Mouse (Mus musculus) heart, adult 2 months (tissue): ENCODE data around the gene Tbcc.

ENCODE experiments used
- CTCF ChIP-seq: fragments of 200-600 bp; IDR thresholded peaks from 2 replicates; pipeline ENCODE4 v1.8.1; 2022; ENCODE audit warnings: antibody characterized with exemption, mild to moderate bottlenecking, moderate library complexity
- EP300 ChIP-seq: fragments of 200-500 bp; IDR thresholded peaks from 2 replicates; pipeline ENCODE4 v1.6.1; 2011; ENCODE audit warnings: low read depth, low read length, control low read depth; ENCODE audit not compliant: insufficient read depth
- POLR2A ChIP-seq: fragments of 200-500 bp; IDR thresholded peaks from 2 replicates; pipeline ENCODE4 v1.6.1; 2011; ENCODE audit warnings: mild to moderate bottlenecking, low read depth, low read length, control low read depth; ENCODE audit not compliant: insufficient read depth

DNA sequence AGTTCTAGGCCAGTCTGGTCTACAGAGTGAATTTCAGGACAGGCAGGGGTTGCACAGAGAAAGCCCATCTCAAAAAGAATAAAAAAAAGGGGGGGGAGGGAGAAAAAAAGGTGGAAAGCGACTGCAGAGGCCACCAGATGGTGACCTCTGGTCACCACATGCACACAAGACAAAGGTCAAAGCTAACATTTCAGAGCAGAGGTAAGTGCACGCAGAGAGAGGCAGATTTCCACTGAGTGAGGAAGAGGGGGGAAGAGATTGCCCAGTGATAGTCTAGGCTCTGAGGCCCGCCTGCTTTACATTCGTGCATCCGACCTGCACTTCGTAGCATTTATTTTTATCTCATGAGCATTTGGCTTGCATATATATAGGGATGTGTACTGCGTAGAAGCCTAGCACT, 17.7 kb upstream of the Tbcc start:
- TF ChIP-seq CTCF (no peak), POLR2A (no peak), EP300 (no peak)
